Mouse (Mus musculus): Measurements from ENCODE around the gene Mxi1.

Gene Mxi1

DNA sequence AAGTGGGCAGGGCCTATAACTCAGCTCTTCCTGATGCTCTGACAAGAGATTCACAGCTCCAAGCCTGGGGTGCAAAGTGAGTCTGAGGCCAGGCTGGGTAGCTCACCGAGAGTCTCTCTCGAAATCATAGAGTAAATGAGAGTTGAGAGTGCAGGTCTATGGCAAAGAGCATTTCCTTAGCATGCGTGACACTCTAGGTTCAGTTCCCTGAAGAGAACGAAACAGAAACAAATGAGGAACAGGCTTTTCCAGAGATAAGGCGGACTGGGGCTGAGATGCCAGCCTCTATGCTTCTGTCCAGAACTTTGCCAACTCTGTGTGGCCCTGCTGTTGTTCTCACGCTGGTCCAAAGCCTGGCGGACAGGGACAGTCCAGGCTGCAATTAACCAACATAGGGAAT is 6.9 kb upstream of the Mxi1 start:
- no peak for DNase-seq

GRCm38 (mm10) chr19:53305621-53306020 is 4.7 kb upstream of the Mxi1 start:
- no peak for DNase-seq

DNA sequence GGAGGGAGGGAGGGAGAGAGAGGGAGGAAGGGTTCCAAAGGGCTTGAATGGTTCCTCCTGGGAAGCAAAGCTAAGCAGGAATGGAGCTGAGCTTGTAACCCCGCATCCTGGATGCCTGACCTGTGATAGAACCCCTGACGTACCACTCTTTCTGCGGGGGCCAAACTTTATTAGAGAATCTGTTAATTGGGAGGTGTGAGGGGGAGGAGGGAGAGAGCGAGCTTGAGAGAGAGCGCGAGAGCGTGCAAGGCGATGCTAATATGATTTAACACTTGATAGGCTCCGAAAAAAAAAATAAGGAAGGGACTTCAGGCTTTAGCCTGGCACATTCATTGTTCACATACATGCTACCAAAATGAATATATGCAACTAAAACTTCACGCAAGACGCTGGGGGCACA is 3.6 kb upstream of the Mxi1 start:
- no peak for DNase-seq

GRCm38 (mm10) chr19:53307219-53307618 is 3.1 kb upstream of the Mxi1 start:
- peak; percentile 15 for DNase-seq

GRCm38 (mm10) chr19:53309631-53310030 is 687 bp upstream of the Mxi1 start:
- DNase-seq: peak; percentile 62

DNA sequence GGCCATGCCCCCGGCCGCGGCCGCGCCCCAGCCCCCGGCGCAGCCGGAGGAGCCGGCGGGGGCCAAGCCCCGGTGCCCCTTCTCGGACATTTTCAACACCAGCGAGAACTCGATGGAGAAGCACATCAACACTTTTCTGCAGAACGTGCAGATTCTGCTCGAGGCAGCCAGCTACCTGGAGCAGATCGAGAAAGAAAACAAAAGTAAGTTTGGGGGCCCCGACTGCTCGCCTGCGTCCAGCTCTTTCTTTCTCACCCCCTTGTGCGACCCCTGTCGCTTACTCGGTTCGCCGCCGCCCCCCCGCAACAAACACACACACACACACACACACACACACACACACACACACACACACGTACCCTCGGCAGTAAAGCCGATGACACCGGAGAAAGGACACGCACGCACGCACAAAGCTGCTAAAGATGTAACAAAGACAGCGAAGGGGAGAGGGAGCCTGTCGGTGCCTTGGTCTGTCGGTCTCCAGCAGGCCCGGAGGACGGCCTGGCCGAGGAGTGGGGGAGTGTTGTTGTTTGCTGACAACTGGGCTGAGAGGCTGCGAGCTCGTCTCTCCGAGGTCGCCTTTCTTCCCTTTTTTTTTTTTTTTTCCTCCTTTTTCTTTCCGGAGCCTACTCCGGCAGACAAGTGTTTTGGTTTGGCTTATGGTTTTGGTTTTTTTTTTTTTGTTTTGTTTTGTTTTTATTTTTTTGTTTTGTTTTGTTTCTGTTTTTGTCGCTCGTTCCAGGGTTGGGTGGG is 629 bp downstream of the Mxi1 start:
- peak; percentile 66 for DNase-seq

GRCm38 (mm10) chr19:53311524-53312335 is 1.4 kb downstream of the Mxi1 start:
- peak; percentile 67 for DNase-seq

GRCm38 (mm10) chr19:53312336-53312871 is 2.1 kb downstream of the Mxi1 start:
- peak; percentile 72 for DNase-seq

DNA sequence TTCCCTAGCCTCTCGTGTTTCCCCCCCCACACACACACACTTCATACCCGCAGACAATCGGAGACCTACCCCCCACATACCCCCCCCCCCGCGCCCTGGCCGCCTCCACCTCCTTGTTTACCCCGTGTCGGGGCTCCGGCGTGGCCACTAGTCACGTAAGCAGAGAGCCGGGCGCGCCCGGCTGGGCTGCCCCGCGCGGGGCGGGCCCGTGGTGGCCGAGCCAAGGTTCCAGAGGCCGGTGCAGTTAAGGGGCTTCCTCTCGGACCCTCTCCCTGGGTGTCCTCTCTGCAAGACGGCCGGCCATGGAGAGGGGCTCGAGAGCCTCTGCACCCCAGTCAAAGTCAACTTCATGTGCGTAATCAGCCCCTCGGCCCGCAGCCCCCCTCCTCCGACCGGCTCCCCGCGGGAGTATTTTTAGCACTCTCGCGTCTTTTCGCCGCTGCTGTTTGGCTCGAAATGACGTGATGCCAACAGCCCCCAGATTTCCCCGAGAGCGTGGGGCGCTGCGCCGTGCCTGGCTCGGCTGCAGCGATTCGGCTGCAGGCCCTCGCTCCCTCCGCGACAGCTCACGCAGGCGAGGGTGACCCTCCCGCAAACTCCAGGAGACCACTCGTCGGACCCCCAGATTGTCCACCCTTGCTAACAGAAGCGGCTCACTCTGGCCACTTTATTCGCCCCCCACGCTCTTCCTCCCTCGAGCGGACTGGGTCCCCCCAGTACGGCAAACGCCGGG is 2.8 kb downstream of the Mxi1 start:
- peak; percentile 82 for DNase-seq

DNA sequence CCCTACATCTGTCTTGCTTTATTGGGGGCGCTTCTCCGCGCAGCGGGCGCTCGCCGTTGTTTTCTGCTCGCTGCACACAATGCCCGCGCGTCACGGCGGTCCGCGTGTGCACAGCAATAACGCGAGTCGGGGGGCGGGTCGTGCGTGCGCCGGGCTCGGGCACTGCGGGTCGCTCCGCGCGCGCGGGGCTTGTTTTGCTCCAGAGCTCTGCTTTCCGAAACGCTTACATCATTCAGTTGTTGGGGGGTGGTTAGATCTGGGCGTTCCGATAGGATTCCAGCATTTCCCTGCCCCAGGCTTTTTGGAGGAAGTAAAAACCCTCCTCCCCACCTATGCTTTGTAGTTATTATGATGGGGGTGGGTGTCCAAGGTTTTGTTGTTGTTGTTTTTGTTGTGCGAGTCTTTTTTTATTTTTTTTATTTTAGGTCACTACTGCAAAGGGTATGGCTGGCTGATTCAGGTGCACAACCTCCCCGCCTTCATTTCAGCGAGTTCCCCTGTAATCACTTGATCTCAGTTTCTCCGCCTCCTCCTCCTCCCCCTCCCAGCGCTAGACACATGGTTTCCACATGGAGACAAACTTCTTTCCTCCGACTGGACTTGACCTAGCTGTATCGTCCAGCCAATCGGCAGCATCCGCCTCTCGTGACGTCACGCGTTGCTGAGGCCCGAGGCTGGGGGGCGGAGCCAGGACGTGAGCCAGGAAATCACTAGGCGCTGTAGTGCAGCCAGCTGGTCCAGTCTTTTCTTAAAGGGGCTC is 3.5 kb downstream of the Mxi1 start:
- DNase-seq: peak; percentile 100

DNA sequence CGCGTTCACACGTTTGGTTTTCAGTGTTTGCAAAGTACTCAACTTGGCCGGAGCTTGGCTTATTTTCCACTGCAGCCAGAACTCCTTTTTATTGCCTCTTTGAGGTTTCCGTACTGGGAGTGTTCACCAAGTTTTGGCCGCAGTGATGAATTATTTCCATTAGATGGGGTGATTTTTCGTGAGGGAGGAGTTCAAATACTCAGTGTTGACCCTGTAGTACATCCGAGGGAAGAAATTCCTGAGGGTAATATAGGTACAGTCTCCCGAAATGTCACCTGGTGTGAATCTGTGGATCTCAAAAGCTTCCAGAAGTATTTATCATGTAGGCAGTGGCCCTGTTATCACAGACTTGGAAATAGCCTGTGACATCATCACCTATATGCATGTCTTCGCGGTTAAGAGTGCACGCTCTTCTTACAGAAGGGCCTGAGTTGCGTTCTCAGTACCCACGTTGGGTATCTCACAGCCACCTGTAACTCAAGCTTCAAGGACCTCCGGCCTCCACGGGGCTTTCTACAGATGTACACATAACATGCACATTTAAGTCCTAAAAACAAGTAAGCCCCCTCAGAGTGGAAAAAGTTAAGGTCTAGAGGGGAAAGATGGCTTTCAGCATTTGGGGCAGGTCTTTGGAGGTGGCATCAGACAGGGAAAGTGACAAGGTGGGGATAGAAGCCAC is 4.4 kb downstream of the Mxi1 start:
- no peak for DNase-seq

GRCm38 (mm10) chr19:53315209-53315654 is 4.9 kb downstream of the Mxi1 start:
- DNase-seq: peak; percentile 61

DNA sequence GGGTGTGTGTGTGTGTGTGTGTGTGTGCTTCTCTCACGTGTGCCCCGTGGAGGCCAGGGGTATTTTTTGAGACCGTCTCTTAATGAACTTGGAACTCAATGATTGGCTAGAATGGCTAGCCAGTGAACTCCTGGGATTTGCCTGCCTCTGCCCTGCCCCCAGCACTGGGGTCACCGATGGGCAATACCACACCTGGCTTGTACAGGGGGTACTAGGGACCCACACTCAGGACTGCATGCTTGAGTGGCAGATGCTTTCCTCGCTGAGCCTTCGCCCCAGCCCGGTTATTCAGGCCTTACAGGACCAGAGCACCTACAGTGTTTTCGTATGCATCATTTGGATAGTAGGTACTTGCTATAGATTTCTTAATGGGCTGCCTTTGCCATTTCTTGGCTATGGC is 5.8 kb downstream of the Mxi1 start:
- peak; percentile 42 for DNase-seq

- DNase-seq: peak; percentile 25
Measured at GRCm38 (mm10) chr19:53316963-53317362, 6.6 kb downstream of the Mxi1 start.

GRCm38 (mm10) chr19:53318143-53319132 is 8.1 kb downstream of the Mxi1 start:
- peak; percentile 43 for DNase-seq

- peak; percentile 29 for DNase-seq
Measured at GRCm38 (mm10) chr19:53320264-53321110, 10.2 kb downstream of the Mxi1 start.

DNA sequence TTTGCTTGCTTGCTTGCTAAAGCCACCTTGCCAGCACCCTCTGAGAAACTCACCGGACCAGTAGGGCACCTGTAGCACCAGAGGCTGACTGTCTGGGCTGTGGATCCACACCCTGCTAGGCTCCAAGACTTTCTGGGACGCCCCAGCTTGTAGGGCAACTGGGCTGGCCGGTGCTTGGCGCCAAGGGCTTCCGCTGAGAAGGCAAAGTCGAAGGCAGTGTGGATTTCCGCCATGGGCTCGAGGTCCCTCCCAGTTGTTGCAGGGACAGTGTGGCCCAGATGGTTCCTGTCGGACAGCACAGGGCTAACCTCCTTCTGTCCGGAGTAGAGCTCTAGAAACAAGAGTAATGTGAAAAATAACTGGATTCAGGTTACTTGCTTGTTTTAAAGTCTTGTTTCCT is 11.0 kb downstream of the Mxi1 start:
- peak; percentile 39 for DNase-seq

DNA sequence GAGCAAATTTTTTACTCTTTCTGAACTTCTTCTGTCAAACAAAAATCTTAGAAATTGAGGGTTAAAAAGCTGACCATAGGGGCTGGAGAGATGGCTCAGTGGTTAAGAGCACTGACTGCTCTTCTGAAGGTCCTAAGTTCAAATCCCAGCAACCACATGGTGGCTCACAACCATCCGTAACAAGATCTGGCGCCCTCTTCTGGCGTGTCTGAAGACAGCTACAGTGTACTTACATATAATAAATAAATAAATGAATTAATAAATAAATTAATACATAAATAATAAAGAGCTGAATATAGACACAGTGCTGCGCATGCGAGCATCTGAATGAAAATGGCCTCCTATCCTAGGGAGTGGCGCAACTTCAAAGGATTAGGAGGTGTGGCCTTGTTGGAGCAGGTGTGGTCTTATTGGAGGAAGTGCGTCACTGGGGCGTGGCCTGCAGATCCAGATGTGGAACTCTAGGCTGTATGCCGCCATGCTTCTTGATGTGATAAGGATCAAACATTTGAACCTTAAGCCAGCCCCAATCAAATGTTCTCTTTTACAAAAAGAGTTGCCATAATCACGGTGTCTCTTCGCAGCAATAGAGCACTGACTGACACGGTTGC is 12.2 kb downstream of the Mxi1 start:
- DNase-seq: peak; percentile 49

DNA sequence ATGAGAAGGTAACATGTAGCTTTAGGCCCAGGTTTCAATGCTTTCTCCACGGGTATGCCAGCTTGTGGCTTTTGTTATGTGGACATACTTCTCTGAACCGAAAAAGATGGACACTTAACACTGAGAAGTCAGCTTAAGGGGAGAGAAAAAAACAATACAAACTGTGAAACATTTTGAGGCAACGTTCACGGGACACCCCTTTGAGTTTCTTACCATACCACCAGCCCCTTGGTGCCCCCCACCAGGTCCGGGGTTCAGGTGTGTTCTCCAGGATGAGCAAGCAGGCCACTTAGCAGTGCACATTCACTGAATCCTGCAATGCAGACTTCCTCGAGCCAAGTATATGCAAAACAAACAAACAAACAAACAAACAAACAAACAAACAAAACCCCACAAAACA is 14.5 kb downstream of the Mxi1 start:
- no peak for DNase-seq
